Mouse (Mus musculus) erythroblast, embryonic 14.5 days (primary cell): ENCODE data around the gene Tcp11l2. TPM values are rescaled to one million over a fixed set of nuclear protein-coding genes. Genes with fewer than 3 reads are reported as not detected.

ENCODE experiments used
- H3K27me3 ChIP-seq: 2 replicates; pipeline ENCODE4 v1.6.1; 2012; ENCODE audit warnings: inconsistent platforms; ENCODE audit not compliant: control insufficient read depth
- H3K36me3 ChIP-seq: 2 replicates; pipeline ENCODE4 v1.6.1; 2012; ENCODE audit warnings: mild to moderate bottlenecking, inconsistent platforms; ENCODE audit not compliant: control insufficient read depth
- H3K4me1 ChIP-seq: 2 replicates; pipeline ENCODE4 v1.6.1; 2012; ENCODE audit warnings: inconsistent platforms; ENCODE audit not compliant: control insufficient read depth
- H3K4me3 ChIP-seq: replicated peaks from 2 replicates; pipeline ENCODE3; 2012; ENCODE audit warnings: moderate library complexity, mild to moderate bottlenecking, inconsistent platforms
- H3K9me3 ChIP-seq: 2 replicates; pipeline ENCODE4 v1.6.1; 2012; ENCODE audit warnings: low read length, inconsistent platforms, mixed read lengths; ENCODE audit not compliant: control insufficient read depth
- GATA1 ChIP-seq: IDR thresholded peaks from 2 replicates; pipeline ENCODE4 v1.6.1; 2012; ENCODE audit warnings: low read length, inconsistent platforms, mixed read lengths
- TAL1 ChIP-seq: IDR thresholded peaks from 3 replicates; pipeline ENCODE4 v1.6.1; 2012; ENCODE audit warnings: low read length, inconsistent platforms, mixed read lengths
- polyA plus RNA-seq: library from polyadenylated mRNA; stranded (reverse); fragments of >175 nt; gene quantifications from 2 replicates; pipeline ENCODE4 v1.2.3, GENCODE M21; 2012

Gene Tcp11l2
- polyA plus RNA-seq, 1 experiment, result 0.63 TPM

DNA sequence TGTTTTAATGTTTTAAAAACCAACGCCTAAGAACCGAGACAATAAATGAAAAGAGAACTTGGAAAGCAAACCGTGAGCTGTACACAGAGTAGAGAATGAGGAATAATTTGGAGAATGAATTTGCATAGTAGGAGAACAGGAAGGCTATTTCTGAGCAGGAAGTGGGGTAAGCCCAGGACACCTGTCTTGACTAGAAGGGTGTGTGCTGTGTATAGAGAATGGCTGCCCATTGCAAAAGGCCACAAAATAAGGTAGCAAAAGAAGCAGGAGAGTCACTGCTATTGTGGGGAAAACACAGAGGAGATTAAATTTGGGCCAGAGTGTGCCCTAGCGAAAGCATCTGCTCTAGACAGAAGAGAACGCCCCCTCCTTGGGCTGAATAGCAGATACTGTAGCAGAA, 41.0 kb upstream of the Tcp11l2 start:
- peaks cover 6% of the 10 kb centered on the region for H3K4me1 ChIP-seq
- H3K27me3 ChIP-seq, result peaks cover 69% of the 10 kb centered on the region

DNA sequence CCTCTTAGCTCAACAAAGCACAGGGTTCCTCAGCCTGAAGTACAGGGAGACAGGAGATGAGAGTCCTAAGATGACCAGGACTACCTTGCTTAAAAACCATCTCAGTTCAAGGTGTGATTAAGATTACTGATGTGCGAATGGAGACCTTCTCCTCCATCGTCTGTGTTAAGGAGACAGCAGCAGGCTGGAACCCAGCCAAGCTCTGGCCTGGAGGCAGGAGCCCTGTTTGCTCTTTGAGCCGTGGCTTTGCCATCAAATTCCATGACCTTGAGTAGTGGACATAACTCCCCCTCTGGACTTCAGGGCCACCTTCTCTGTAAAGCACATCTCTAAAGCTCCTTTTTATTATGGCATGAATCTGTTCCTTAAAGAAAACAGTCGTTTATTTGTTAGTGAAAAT, 40.6 kb upstream of the Tcp11l2 start:
- H3K27me3 ChIP-seq, result peaks cover 65% of the 10 kb centered on the region
- H3K4me1 ChIP-seq, result peaks cover 6% of the 10 kb centered on the region
- H3K36me3 ChIP-seq, result no peaks in the 10 kb centered on the region
- no peak overlapping the region for H3K4me3 ChIP-seq
- TF ChIP-seq TAL1 (no peak), GATA1 (no peak)
- H3K9me3 ChIP-seq, result peaks cover 8% of the 10 kb centered on the region; the same call in 1 of the 2 replicates

More for the DNA sequence above, 41.0 kb upstream of the Tcp11l2 start:
- TF ChIP-seq GATA1 (no peak), TAL1 (no peak)
- Histone ChIP-seq H3K4me3 (no peak overlapping the region), H3K9me3 (peaks cover 8% of the 10 kb centered on the region; the same call in 1 of the 2 replicates), H3K36me3 (no peaks in the 10 kb centered on the region)

DNA sequence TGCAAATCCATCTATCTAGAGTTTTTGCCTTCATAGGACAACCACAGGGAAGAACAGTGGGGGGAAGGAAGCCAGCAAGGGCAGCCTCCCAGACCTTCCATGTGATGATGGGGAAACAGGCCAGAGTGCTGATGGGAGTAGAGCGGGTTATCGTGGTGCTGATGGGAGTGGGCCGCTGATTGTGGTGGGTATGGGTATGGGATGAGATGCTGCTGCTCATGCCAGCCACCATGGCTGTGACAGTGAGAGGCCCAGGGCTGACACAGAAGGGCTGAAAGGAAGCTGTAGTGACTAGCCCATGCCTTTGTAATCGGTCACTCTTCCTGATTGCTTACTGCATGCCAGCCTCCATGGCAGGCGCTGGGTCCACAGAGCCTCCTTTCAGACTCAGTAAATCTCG, 36.8 kb upstream of the Tcp11l2 start:
- TF ChIP-seq GATA1, result no peak
- no peak for TF ChIP-seq TAL1

DNA sequence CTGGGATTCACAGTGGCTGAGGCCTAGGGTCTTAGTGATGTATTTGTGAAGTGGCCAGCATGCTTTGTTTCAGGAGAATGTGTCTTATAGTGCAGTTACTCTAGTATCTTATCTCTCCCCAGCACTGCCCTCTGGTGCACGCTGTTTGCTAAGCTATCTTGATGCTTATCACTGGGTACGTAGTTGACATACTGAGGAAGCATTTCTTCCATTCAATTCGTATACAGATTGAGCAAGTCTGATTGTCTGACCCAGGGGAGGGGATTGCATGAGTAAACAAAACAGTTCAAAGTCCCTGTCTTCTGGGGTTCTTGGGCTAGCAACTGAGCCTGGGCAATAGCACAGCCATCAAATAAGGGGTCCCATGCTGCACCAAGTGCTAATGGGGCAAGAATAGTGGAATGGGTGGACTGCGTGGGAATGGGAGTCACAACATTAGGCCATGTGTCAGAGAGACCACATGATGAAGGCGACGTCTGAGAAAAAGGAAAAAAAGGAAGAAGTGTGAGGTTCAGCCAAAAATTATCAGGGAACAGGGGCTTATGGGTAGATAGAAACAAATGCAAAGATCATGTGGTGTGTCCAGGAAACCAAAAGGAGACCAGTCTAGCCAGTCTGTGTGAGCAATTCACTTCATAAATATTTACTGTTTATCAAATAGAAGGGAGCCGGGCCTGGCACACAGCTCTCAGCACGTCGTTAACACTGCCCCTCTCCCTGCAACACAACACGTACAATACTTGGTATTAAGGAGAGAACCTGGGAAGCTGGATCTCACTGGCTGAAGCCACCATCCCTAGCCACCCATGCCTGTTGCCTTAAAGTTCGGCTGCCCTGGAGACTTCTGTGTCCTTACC, 33.4 kb upstream of the Tcp11l2 start:
- Histone ChIP-seq H3K27me3 (peaks cover 4% of the 10 kb centered on the region), H3K9me3 (no peaks in the 10 kb centered on the region), H3K4me1 (peaks cover 13% of the 10 kb centered on the region), H3K36me3 (no peaks in the 10 kb centered on the region), H3K4me3 (no peak overlapping the region)
- TF ChIP-seq TAL1 (no peak), GATA1 (0 out of 2 replicates have a peak, but pooled peaks have one; percentile 15)

More for the DNA sequence above, 36.8 kb upstream of the Tcp11l2 start:
- no peaks in the 10 kb centered on the region for H3K9me3 ChIP-seq
- no peaks in the 10 kb centered on the region for H3K36me3 ChIP-seq
- peaks cover 27% of the 10 kb centered on the region for H3K27me3 ChIP-seq
- H3K4me1 ChIP-seq, result peaks cover 13% of the 10 kb centered on the region
- H3K4me3 ChIP-seq, result no peak overlapping the region

DNA sequence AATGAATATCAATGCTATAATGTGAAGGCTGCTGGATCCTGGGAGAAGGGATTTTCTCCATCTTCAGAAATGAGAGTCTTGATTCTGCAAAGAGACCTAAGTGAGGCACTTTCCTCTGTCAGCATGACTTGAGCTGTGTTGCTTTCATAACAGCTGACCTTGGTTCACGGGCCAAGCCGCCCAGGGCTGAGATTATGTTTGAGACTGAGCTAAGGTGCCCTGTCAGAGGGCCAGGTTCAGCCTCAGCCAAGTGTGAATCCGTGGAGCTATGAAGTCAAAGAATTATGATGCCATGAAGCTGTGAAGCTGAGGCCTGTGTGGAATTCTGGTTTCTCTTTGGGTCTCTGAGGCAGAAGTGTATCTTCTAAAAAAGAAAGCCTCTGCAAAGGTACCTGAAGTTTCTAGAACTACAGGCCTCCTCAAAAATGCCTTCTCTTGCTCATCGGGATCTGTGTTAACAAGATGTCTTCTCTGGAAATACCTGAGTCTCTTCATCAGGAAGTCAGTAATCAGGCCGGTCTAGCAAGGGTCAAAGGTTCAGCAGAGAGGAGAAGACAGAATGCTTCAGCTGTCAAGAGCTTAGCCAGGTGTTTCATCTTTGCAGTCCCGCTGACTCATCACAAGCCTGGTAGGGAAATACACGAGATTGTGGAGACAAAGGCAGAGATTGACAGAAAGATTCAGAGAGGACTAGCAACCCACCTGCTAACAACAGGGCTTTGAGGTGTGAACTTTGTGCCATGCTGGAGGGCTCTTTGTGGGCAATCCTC, 31.4 kb upstream of the Tcp11l2 start:
- H3K27me3 ChIP-seq, result peaks cover 9% of the 10 kb centered on the region
- TF ChIP-seq GATA1, result no peak
- TF ChIP-seq TAL1, result no peak

DNA sequence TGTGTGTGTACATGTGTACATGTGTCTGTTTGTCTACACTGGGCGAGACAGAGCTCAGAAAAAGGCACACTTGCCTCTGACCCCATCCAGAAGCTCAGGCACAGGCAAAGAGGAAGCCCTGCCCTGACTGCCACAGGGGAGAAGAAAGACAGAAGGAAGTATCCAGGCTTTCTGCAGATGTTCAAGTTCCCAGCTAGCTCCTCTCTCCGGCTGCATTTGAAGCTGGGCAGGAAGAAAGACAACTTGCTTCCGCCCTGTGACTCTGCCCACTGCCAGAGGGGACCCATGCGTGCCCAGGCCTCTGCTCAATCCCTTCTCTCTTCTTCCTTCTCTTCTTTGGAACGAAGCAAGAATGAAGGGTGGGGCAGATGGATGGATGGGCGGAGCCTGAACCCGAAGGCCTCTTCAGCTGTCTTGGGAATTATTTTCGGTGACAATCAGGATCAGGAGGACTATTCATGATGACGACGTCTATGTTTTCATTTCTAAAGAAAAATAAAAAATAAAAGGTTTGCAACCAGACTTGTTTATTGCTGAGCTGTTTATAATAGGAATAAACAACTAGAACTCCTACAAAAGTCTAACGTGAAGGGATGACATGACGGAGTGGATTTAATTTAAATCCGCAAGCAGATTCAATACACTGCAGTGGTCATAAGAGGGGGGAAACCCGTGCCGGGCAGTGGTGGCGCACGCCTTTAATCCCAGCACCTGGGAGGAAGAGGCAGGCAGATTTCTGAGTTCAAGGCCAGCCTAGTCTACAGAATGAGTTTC, 27.1 kb upstream of the Tcp11l2 start:
- peaks cover 9% of the 10 kb centered on the region for H3K27me3 ChIP-seq
- peaks cover 3% of the 10 kb centered on the region; the same call in 1 of the 2 replicates for H3K4me1 ChIP-seq
- H3K9me3 ChIP-seq, result peaks cover 2% of the 10 kb centered on the region; the same call in 1 of the 2 replicates
- TF ChIP-seq GATA1 (no peak), TAL1 (no peak)
- H3K36me3 ChIP-seq, result no peaks in the 10 kb centered on the region
- no peak overlapping the region for H3K4me3 ChIP-seq

More for the DNA sequence above, 31.4 kb upstream of the Tcp11l2 start:
- H3K4me1 ChIP-seq, result peaks cover 16% of the 10 kb centered on the region
- no peaks in the 10 kb centered on the region for H3K36me3 ChIP-seq
- no peaks in the 10 kb centered on the region for H3K9me3 ChIP-seq
- H3K4me3 ChIP-seq, result no peak overlapping the region

DNA sequence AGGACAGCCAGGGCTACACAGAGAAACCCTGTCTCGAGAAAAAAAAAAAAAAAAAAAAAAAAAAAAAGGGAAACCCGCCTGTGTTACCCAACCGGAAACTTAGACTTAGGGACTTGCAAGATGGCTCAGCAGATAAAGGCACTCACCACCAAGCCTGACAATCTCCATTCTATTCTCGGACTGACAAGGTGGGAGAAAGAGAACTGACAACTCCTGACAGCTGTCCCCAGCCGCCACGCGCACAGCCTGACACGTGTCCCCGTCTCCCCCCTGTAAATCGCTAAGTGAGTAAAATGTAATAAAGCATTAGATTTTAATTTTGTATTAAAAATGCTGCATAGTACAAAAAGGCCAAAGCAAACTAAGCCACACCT, 26.5 kb upstream of the Tcp11l2 start:
- Histone ChIP-seq H3K27me3 (peaks cover 8% of the 10 kb centered on the region), H3K36me3 (no peaks in the 10 kb centered on the region), H3K4me1 (peaks cover 6% of the 10 kb centered on the region), H3K4me3 (no peak overlapping the region), H3K9me3 (peaks cover 2% of the 10 kb centered on the region; the same call in 1 of the 2 replicates)
- TF ChIP-seq TAL1, result no peak
- no peak for TF ChIP-seq GATA1

DNA sequence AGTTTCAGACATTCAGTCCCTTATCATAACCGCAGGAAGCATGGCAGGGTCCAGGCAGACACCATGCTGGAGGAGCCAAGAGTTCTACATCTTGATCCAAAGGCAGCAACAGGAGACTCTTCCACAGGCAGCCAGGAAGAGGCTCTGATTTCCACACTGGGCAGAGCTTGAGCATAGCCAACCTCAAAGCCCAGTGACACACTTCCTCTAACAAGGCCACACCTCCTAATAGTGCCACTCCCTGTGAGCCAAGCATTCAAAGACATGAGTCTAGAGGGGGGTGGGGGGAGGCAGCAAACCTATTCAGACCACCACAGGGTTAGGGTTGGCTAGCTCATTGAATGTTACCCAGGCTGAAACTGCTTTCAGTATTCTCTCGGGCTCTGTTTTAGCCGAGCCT, 24.6 kb upstream of the Tcp11l2 start:
- Histone ChIP-seq H3K4me1 (peaks cover 6% of the 10 kb centered on the region), H3K27me3 (peaks cover 7% of the 10 kb centered on the region), H3K4me3 (no peak overlapping the region), H3K36me3 (no peaks in the 10 kb centered on the region), H3K9me3 (peaks cover 2% of the 10 kb centered on the region; the same call in 1 of the 2 replicates)
- no peak for TF ChIP-seq TAL1
- TF ChIP-seq GATA1, result no peak

DNA sequence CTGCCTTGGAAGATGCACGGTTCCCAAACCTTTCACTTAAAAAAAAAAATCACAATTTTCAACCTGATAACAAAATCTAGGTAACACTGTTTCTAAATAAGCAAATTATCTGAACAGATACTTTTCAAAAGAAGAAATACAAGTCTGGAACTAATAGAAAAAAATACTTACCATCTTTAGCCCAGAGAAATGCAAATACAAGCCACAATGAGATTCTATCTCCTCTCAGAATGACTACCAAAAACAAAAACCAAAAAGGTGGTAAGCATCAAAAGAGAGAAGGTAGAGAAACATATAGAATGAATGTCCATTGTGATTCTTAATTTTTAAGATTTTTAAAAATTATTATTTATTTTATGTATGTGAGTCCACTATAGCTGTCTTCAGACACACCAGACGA, 23.9 kb upstream of the Tcp11l2 start:
- H3K4me3 ChIP-seq, result no peak overlapping the region
- no peak for TF ChIP-seq TAL1
- no peak for TF ChIP-seq GATA1
- peaks cover 7% of the 10 kb centered on the region for H3K27me3 ChIP-seq
- peaks cover 6% of the 10 kb centered on the region for H3K4me1 ChIP-seq
- peaks cover 2% of the 10 kb centered on the region; the same call in 1 of the 2 replicates for H3K9me3 ChIP-seq
- no peaks in the 10 kb centered on the region for H3K36me3 ChIP-seq
